Mouse (Mus musculus): ENCODE data around the gene Slc25a18.

- TF ChIP-seq POLR2A (IDR thresholded peaks at IDR 0.05; ENCODE audit: control insufficient read depth, extremely low read depth, insufficient read depth, low read length, poor library complexity): no peak
- no peak for TF ChIP-seq CTCF (IDR thresholded peaks at IDR 0.05; ENCODE audit: borderline replicate concordance, control insufficient read depth, extremely low read depth, insufficient read depth, low read length, poor library complexity)
Measured at GRCm38 (mm10) chr6:120795422-120796086, 22.2 kb downstream of the Slc25a18 start.

Measured in thymus, adult 2 months (tissue).